8 mouse cellular contexts compared by ENCODE assay signal in genomic region chr3:113656940-113657339, GRCm38 (mm10). TPM values are rescaled to one million over a fixed set of nuclear protein-coding genes. Genes with fewer than 3 reads are reported as not detected.
DNase-seq lines count a peak whose midpoint lies in the region; ATAC-seq and TF ChIP-seq lines count a peak whose summit lies in the region.

No protein-coding gene starts in this region.

- 0 out of 2 replicates have a peak, but pooled peaks have one; percentile 49 for TF ChIP-seq CTCF in thymus, adult 2 months (IDR thresholded peaks at IDR 0.05; ENCODE audit: borderline replicate concordance, control insufficient read depth, extremely low read depth, insufficient read depth, low read length, poor library complexity)

- WGBS in thymus, adult 2 months: 39% methylated on average over 2 of the region's 2 CpGs
- WGBS in forebrain, embryonic 13.5 days: 65% methylated on average over 2 of the region's 2 CpGs
- WGBS in liver, embryonic 12.5 days (ENCODE audit: insufficient replicate concordance): 42% methylated on average over 2 of the region's 2 CpGs
- 57% methylated on average over 2 of the region's 2 CpGs for WGBS in neural tube, embryonic 14.5 days

- H3K4me3 ChIP-seq in thymus, adult 2 months (ENCODE audit: control insufficient read depth, insufficient read depth, low read length): no peak overlapping the region
- H3K4me3 ChIP-seq in forebrain, embryonic 13.5 days: no peak overlapping the region
- H3K4me3 ChIP-seq in liver, embryonic 12.5 days: no peak overlapping the region
- H3K4me3 ChIP-seq in neural tube, embryonic 14.5 days (ENCODE audit: low read depth, low read length): no peak overlapping the region

- no peak overlapping the region for H3K9ac ChIP-seq in forebrain, embryonic 13.5 days
- no peak overlapping the region for H3K9ac ChIP-seq in liver, embryonic 12.5 days
- no peak overlapping the region for H3K9ac ChIP-seq in neural tube, embryonic 14.5 days (replicated peaks; ENCODE audit: low read depth, low read length)

- H3K36me3 ChIP-seq in thymus, adult 2 months (ENCODE audit: control insufficient read depth, insufficient read depth, low read length): no peaks in the 10 kb centered on the region
- H3K36me3 ChIP-seq in forebrain, embryonic 13.5 days (ENCODE audit: poor library complexity, severe bottlenecking): no peaks in the 10 kb centered on the region
- no peaks in the 10 kb centered on the region for H3K36me3 ChIP-seq in liver, embryonic 12.5 days
- H3K36me3 ChIP-seq in neural tube, embryonic 14.5 days (ENCODE audit: control insufficient read depth, insufficient read depth, low read length): no peaks in the 10 kb centered on the region

- no peak overlapping the region for H3K4me2 ChIP-seq in forebrain, embryonic 13.5 days
- H3K4me2 ChIP-seq in liver, embryonic 12.5 days: no peak overlapping the region
- H3K4me2 ChIP-seq in neural tube, embryonic 14.5 days (ENCODE audit: low read depth, low read length): no peak overlapping the region

- H3K9me3 ChIP-seq in forebrain, embryonic 13.5 days (replicated peaks): no peaks in the 10 kb centered on the region
- H3K9me3 ChIP-seq in liver, embryonic 12.5 days (replicated peaks): no peaks in the 10 kb centered on the region
- H3K9me3 ChIP-seq in neural tube, embryonic 14.5 days (ENCODE audit: control insufficient read depth, low read length): no peaks in the 10 kb centered on the region

- ATAC-seq in forebrain, embryonic 13.5 days: peak; percentile 93
- ATAC-seq in liver, embryonic 12.5 days: peak; percentile 72; the same call in 1 of the 2 replicates
- ATAC-seq in neural tube, embryonic 14.5 days (ENCODE audit: low read depth): peak; percentile 79; the same call in 1 of the 2 replicates

- no peak overlapping the region for H3K27ac ChIP-seq in thymus, adult 2 months (ENCODE audit: control insufficient read depth, insufficient read depth, low read length)
- H3K27ac ChIP-seq in forebrain, embryonic 13.5 days: no peak overlapping the region
- no peak overlapping the region for H3K27ac ChIP-seq in liver, embryonic 12.5 days
- no peak overlapping the region for H3K27ac ChIP-seq in neural tube, embryonic 14.5 days (ENCODE audit: low read depth, low read length)

- no peaks in the 10 kb centered on the region for H3K27me3 ChIP-seq in thymus, adult 2 months (ENCODE audit: control insufficient read depth, insufficient read depth, low read length)
- H3K27me3 ChIP-seq in forebrain, embryonic 13.5 days: no peaks in the 10 kb centered on the region
- H3K27me3 ChIP-seq in liver, embryonic 12.5 days (replicated peaks): no peaks in the 10 kb centered on the region
- H3K27me3 ChIP-seq in neural tube, embryonic 14.5 days (ENCODE audit: control insufficient read depth, insufficient read depth, low read length): no peaks in the 10 kb centered on the region

- peak; percentile 12 for DNase-seq in thymus, adult 2 months
- DNase-seq in thymus, adult 18-20 months: no peak
- DNase-seq in adrenal gland, postnatal 25 days: peak; percentile 37
- DNase-seq in layer of hippocampus, adult 9-11 months: no peak
- no peak for DNase-seq in layer of hippocampus, adult 8-10 months (ENCODE audit: low spot score in 2 of 2)

- no peaks in the 10 kb centered on the region for H3K4me1 ChIP-seq in thymus, adult 2 months (replicated peaks; ENCODE audit: control insufficient read depth, insufficient read depth, low read length)
- no peaks in the 10 kb centered on the region for H3K4me1 ChIP-seq in forebrain, embryonic 13.5 days
- H3K4me1 ChIP-seq in liver, embryonic 12.5 days: no peaks in the 10 kb centered on the region
- H3K4me1 ChIP-seq in neural tube, embryonic 14.5 days (ENCODE audit: control insufficient read depth, insufficient read depth, low read length): no peaks in the 10 kb centered on the region

- no peak for TF ChIP-seq POLR2A in thymus, adult 2 months (IDR thresholded peaks at IDR 0.05; ENCODE audit: control insufficient read depth, extremely low read depth, insufficient read depth, low read length, poor library complexity)

RNA-seq across cellular contexts. Expression of gene Rnpc3, which starts 27.0 kb away (rescaled TPM):
- 17.6 and 24.1 TPM in 2 replicates for polyA plus RNA-seq in thymus, adult 2 months (2012; rRNA removed)
- 29.5 and 34.5 TPM in 2 replicates for total RNA-seq in adrenal gland, postnatal 25 days (2021)
- 50.7 and 54.5 TPM in 2 replicates for polyA plus RNA-seq in forebrain, embryonic 13.5 days (2015; fragmentation: Nextera tagmentation; extraction: Ambion mirVana)
- polyA plus RNA-seq in liver, embryonic 12.5 days (2016; fragmentation: Nextera tagmentation; extraction: Ambion mirVana): 21.0 and 22.2 TPM in 2 replicates
- polyA plus RNA-seq in neural tube, embryonic 14.5 days (2014; fragmentation: Nextera tagmentation; extraction: Ambion mirVana): 61.5 and 70.8 TPM in 2 replicates
- total RNA-seq in layer of hippocampus, adult 8-10 months (2022): 10 to 100 TPM; 28.3 to 35.3 (median 32.7) TPM

RNA-seq across cellular contexts. Expression of gene Amy1, which starts 50.4 kb away (rescaled TPM):
- polyA plus RNA-seq in thymus, adult 2 months (2012; rRNA removed): 1.4 and 2.3 TPM in 2 replicates
- total RNA-seq in adrenal gland, postnatal 25 days (2021): 57.2 and 61.9 TPM in 2 replicates
- 5.0 and 5.7 TPM in 2 replicates for polyA plus RNA-seq in forebrain, embryonic 13.5 days (2015; fragmentation: Nextera tagmentation; extraction: Ambion mirVana)
- 2.5 and 3.2 TPM in 2 replicates for polyA plus RNA-seq in liver, embryonic 12.5 days (2016; fragmentation: Nextera tagmentation; extraction: Ambion mirVana)
- polyA plus RNA-seq in neural tube, embryonic 14.5 days (2014; fragmentation: Nextera tagmentation; extraction: Ambion mirVana): 32.4 and 32.5 TPM in 2 replicates
- total RNA-seq in layer of hippocampus, adult 8-10 months (2022): 10 to 100 TPM; 13.5 to 15.3 (median 14.8) TPM

Comparison
In these comparisons a context has a peak if more than half of its experiments do, and no peak if none do; other contexts are left out.
1. DNase-seq: peak in thymus, adult 2 months (single experiment) and adrenal gland, postnatal 25 days (single experiment); none in thymus, adult 18-20 months (0 of 2), layer of hippocampus, adult 9-11 months (single experiment) and layer of hippocampus, adult 8-10 months (0 of 2).
2. Peak in every context shown above with its lines, with median percentiles within 50 percentile points of each other: ATAC-seq.